Mouse (Mus musculus) heart, embryonic 11.5 days (tissue): ENCODE measurements around the gene Camp. TPM values are rescaled to one million over a fixed set of nuclear protein-coding genes. Genes with fewer than 3 reads are reported as not detected.
"Not testable (repeated sequence)": the region's sequence is repeated elsewhere in the genome, so short reads cannot be mapped to it uniquely, and the experiment has no call there.

Experiments used
- ATAC-seq: fragments of 200-750 bp; cut with Nextera tagmentation; replicated peaks from 2 replicates; pipeline ENCODE4 v1.8.0; 2017; ENCODE audit warnings: moderate library complexity; ENCODE audit not compliant: insufficient number of reproducible peaks, low FRiP score, low TSS enrichment
- H3K27ac ChIP-seq: fragments of 300-500 bp; sonication (generic); 2 replicates; pipeline ENCODE4 v1.5.1; 2014; ENCODE audit warnings: mild to moderate bottlenecking, low read depth, low read length
- H3K27me3 ChIP-seq: fragments of 300-500 bp; sonication (generic); 2 replicates; pipeline ENCODE4 v1.6.1; 2014; ENCODE audit warnings: mild to moderate bottlenecking, low read length, mixed read lengths; ENCODE audit not compliant: control insufficient read depth, insufficient read depth
- H3K36me3 ChIP-seq: fragments of 300-500 bp; sonication (generic); 2 replicates; pipeline ENCODE4 v1.6.1; 2014; ENCODE audit warnings: mild to moderate bottlenecking, low read length, moderate library complexity, mixed read lengths; ENCODE audit not compliant: control insufficient read depth, insufficient read depth
- H3K4me1 ChIP-seq: fragments of 300-500 bp; sonication (generic); 2 replicates; pipeline ENCODE4 v1.6.1; 2014; ENCODE audit warnings: low read length; ENCODE audit not compliant: control insufficient read depth, insufficient read depth
- H3K4me2 ChIP-seq: fragments of 300-500 bp; sonication (generic); 2 replicates; pipeline ENCODE4 v1.6.1; 2014; ENCODE audit warnings: mild to moderate bottlenecking, moderate library complexity
- H3K4me3 ChIP-seq: fragments of 300-500 bp; sonication (generic); 2 replicates; pipeline ENCODE4 v1.5.1; 2014; ENCODE audit warnings: low read depth, low read length
- H3K9ac ChIP-seq: fragments of 300-500 bp; sonication (generic); 2 replicates; pipeline ENCODE4 v1.6.1; 2014; ENCODE audit warnings: mild to moderate bottlenecking, low read depth, low read length, moderate library complexity
- H3K9me3 ChIP-seq: fragments of 300-500 bp; sonication (generic); replicated peaks from 2 replicates; pipeline ENCODE4 v1.6.1; 2016; ENCODE audit warnings: low read length; ENCODE audit not compliant: control insufficient read depth
- WGBS: fragments of 180-500 bp; shearing (Covaris S2); extraction: QIAGEN DNeasy Blood & Tissue Kit; methylation state at CpG from one replicate; pipeline ENCODE4 v1.1.7; 2014; ENCODE audit not compliant: insufficient replicate concordance; 5-methylcytosine and 5-hydroxymethylcytosine counted together
- polyA plus RNA-seq: library from polyadenylated mRNA; unstranded; fragments of >200 nt; fragmentation: Nextera tagmentation; extraction: Ambion mirVana; gene quantifications from 2 replicates; pipeline ENCODE4 v1.2.1, GENCODE M21; 2014

The Camp gene
- polyA plus RNA-seq, 1 experiment from 2014 or later, result 1.1 TPM

DNA sequence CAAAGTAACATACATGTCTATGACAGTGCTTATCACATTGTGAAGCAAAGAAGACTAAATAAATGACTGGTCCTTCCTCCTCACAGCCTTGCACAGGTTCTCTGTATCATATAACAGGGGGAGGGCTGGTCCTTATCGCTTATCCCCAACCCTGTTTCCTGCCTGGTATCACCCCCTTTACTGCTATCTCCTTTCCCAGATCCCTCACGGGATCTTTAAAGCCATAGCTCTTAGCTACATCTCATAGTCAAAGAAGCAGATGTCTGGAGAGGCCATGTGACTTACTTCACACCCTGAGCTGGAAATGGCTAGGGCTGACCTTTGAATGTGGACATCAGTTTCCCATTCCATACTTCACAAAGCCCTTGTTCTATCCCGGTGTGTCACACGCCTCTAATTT lies 23.7 kb downstream of the Camp start:
- ATAC-seq, result no peak
- Histone ChIP-seq H3K9ac (no peak overlapping the region), H3K36me3 (no peaks in the 10 kb centered on the region), H3K9me3 (no peaks in the 10 kb centered on the region), H3K4me1 (no peaks in the 10 kb centered on the region), H3K4me2 (no peak overlapping the region), H3K4me3 (no peak overlapping the region), H3K27ac (no peak overlapping the region), H3K27me3 (no peaks in the 10 kb centered on the region)
- 38% methylated on average over 4 of the region's 4 CpGs for WGBS

GRCm38 (mm10) chr9:109816341-109816740 lies 33.1 kb downstream of the Camp start:
- 41% methylated on average over 6 of the region's 6 CpGs for WGBS
- Histone ChIP-seq H3K36me3 (no peaks in the 10 kb centered on the region), H3K9me3 (no peaks in the 10 kb centered on the region), H3K27ac (no peak overlapping the region), H3K9ac (no peak overlapping the region), H3K4me1 (peaks cover 6% of the 10 kb centered on the region; the same call in 1 of the 2 replicates), H3K4me3 (no peak overlapping the region), H3K27me3 (no peaks in the 10 kb centered on the region), H3K4me2 (no peak overlapping the region)
- no peak for ATAC-seq

DNA sequence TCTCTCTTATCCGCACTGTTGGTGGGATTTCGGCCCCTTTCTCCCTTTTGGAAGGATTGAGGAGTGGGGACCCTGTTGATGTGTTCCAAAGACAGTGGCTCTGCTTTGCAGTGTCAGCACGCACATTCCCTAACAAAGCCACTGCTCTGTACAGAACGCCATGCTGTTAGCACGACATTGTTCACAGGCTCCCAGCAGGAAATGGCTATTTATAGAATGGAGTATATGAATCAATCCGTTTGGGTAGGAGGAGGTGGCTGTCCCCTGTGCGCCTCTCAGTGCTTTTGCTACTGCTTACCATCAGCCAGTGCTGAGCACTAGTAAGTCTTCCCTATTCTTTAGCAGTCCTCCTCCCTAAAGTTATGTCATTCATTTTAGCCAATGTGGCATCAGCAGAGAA lies 36.0 kb downstream of the Camp start:
- Histone ChIP-seq H3K9ac (no peak overlapping the region), H3K4me2 (no peak overlapping the region), H3K4me3 (no peak overlapping the region), H3K27me3 (no peaks in the 10 kb centered on the region), H3K36me3 (no peaks in the 10 kb centered on the region), H3K27ac (no peak overlapping the region), H3K9me3 (no peaks in the 10 kb centered on the region), H3K4me1 (peaks cover 6% of the 10 kb centered on the region; the same call in 1 of the 2 replicates)
- WGBS, result 48% methylated on average over 7 of the region's 7 CpGs
- ATAC-seq, result no peak

- H3K4me1 ChIP-seq, result peaks cover 6% of the 10 kb centered on the region; the same call in 1 of the 2 replicates
- no peak within 1 kb of the TSS for H3K4me2 ChIP-seq
- ATAC-seq, result no peak
- 67% methylated on average over 1 of the region's 1 CpGs for WGBS
- H3K27ac ChIP-seq, result no peak within 1 kb of the TSS
- H3K27me3 ChIP-seq, result no peaks in the 10 kb centered on the region
- H3K9me3 ChIP-seq, result no peaks in the 10 kb centered on the region
- H3K36me3 ChIP-seq, result no peaks in the 10 kb centered on the region
- H3K9ac ChIP-seq, result no peak within 1 kb of the TSS
- H3K4me3 ChIP-seq, result no peak within 1 kb of the TSS
These were observed 37.4 kb downstream of the Camp start, which contains the start of gene Spink8 for GRCm38 (mm10) chr9:109811980-109812379. Spink8 (plus strand) TSS chr9:109812280.

GRCm38 (mm10) chr9:109807898-109808297 lies 41.5 kb downstream of the Camp start:
- H3K27ac ChIP-seq, result no peak overlapping the region
- 42% methylated on average over 3 of the region's 3 CpGs for WGBS
- H3K4me1 ChIP-seq, result no peaks in the 10 kb centered on the region
- H3K36me3 ChIP-seq, result no peaks in the 10 kb centered on the region
- H3K4me2 ChIP-seq, result no peak overlapping the region
- no peak for ATAC-seq
- no peak overlapping the region for H3K9ac ChIP-seq
- H3K4me3 ChIP-seq, result no peak overlapping the region
- H3K27me3 ChIP-seq, result no peaks in the 10 kb centered on the region
- H3K9me3 ChIP-seq, result no peaks in the 10 kb centered on the region

DNA sequence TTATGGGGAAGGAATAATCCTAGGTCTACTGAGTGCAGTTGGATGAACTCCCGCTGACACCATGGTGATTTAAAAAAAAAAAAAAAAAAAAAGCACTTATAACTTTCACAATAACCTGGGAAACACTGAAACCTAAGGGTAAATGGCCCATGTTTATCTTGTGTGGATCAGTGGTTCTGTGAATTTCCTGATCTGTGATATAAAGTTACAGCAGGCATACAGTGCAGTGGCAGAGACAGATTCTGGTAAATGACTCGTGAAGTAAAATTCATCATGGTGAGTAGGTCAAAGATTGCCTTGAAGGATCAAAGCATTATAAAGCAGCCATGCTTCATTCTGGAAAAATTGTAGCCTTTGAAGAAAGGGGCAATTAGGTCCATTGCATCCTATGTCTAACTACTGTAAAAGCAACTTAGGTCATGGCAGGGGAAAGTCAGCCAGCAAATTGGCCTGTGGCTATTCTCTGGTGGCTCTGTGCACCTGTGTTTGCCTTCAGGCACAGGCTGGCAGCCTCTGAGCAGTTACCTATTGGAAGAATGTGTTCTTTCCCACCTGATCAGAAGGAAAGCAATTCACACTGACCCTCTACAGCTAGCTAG lies 42.6 kb downstream of the Camp start:
- no peak overlapping the region for H3K4me2 ChIP-seq
- WGBS, result 86% methylated on average over 2 of the region's 2 CpGs
- H3K27ac ChIP-seq, result no peak overlapping the region
- H3K9ac ChIP-seq, result no peak overlapping the region
- H3K4me3 ChIP-seq, result no peak overlapping the region
- no peak for ATAC-seq
- H3K4me1 ChIP-seq, result no peaks in the 10 kb centered on the region
- H3K27me3 ChIP-seq, result no peaks in the 10 kb centered on the region
- H3K9me3 ChIP-seq, result no peaks in the 10 kb centered on the region
- no peaks in the 10 kb centered on the region for H3K36me3 ChIP-seq

DNA sequence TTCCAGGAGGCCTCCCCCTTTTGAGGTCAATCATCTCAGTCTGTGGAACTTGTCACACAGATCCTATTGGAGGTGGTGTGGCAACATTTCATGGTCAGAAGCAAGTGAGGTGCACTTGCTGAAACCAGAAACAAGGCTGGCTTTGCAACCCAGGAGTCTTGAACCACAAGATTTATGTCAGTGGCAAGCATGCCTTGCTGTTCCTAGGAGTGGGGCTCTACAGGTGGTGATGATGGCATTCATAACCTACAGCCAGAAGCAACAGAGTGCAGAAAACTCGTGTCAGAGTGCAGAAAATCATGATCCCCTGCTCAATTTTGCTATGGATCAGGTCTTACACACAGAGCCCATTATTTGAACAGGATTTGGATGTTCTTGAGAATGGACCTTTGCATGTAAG lies 43.2 kb downstream of the Camp start:
- WGBS, result 44% methylated on average over 1 of the region's 1 CpGs
- ATAC-seq, result no peak
- Histone ChIP-seq H3K9me3 (no peaks in the 10 kb centered on the region), H3K27me3 (no peaks in the 10 kb centered on the region), H3K9ac (no peak overlapping the region), H3K4me2 (no peak overlapping the region), H3K4me3 (no peak overlapping the region), H3K27ac (no peak overlapping the region), H3K36me3 (no peaks in the 10 kb centered on the region), H3K4me1 (no peaks in the 10 kb centered on the region)

DNA sequence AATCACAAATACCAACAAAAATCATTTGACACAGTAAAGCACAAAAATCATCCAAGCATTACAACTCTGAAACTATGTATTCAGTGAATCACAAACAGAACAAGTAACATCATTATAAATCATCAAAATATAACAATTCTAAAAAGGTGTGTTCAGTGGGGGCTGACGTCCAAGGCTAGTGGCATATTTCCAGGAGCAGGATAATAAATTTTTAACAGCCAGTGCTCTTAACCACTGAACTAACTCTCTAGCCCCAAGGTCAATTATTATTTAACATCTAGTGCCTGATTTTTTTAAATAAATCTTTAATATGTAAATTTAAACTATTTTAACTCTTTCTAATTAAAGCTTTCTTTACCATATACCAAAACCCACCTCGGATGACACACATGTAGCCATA lies 43.8 kb downstream of the Camp start:
- not testable (repeated sequence) for H3K9me3 ChIP-seq, H3K27ac ChIP-seq, H3K27me3 ChIP-seq, H3K4me2 ChIP-seq, H3K4me1 ChIP-seq, H3K9ac ChIP-seq, H3K4me3 ChIP-seq, ATAC-seq, H3K36me3 ChIP-seq
- WGBS, result 83% methylated on average over 2 of the region's 2 CpGs

DNA sequence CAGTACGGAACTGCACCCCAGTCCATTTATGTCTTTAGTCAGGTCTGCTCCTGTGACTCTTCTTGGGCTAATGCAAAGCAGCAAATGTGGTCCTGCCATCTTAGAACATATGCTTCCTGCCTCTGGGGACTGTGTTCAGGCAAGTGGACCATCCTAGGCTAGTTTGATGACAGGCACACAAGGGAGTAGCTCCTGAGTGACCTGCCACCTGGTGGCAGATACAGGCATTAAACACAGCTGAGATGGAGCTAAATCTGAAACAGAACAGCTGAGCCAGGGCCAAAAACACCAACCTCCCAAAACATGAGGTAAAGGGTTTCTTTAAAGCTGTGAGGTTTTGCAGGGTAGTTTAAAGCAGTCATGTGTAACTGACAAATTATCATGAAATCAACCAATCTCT lies 51.4 kb downstream of the Camp start:
- Histone ChIP-seq H3K4me1 (no peaks in the 10 kb centered on the region), H3K36me3 (no peaks in the 10 kb centered on the region), H3K9me3 (no peaks in the 10 kb centered on the region), H3K4me3 (no peak overlapping the region), H3K27ac (no peak overlapping the region), H3K4me2 (no peak overlapping the region), H3K9ac (no peak overlapping the region), H3K27me3 (no peaks in the 10 kb centered on the region)
- ATAC-seq, result no peak
- WGBS, result 87% methylated on average over 1 of the region's 1 CpGs
